Mouse (Mus musculus) intestine, embryonic 16.5 days (tissue): ENCODE results near the gene Clcn7. TPM values are rescaled to one million over a fixed set of nuclear protein-coding genes. Genes with fewer than 3 reads are reported as not detected.
A peak's percentile ranks its signal among the peaks of the same experiment; 100 is the strongest.

Experiments
- ATAC-seq: fragments of 200-750 bp; cut with Nextera tagmentation; 2 replicates; pipeline ENCODE4 v1.8.0; 2017; ENCODE audit warnings: moderate TSS enrichment, moderate library complexity
- H3K27ac ChIP-seq: fragments of 300-500 bp; sonication (generic); 2 replicates; pipeline ENCODE4 v1.5.1; 2014; ENCODE audit warnings: mild to moderate bottlenecking, low read length
- H3K27me3 ChIP-seq: fragments of 300-500 bp; sonication (generic); replicated peaks from 2 replicates; pipeline ENCODE4 v1.6.1; 2014; ENCODE audit warnings: low read length, control low read depth, mixed read lengths; ENCODE audit not compliant: control insufficient read depth, insufficient read depth
- H3K36me3 ChIP-seq: fragments of 300-500 bp; sonication (generic); 2 replicates; pipeline ENCODE4 v1.6.1; 2014; ENCODE audit warnings: low read length, control low read depth; ENCODE audit not compliant: control insufficient read depth, insufficient read depth
- H3K4me1 ChIP-seq: fragments of 300-500 bp; sonication (generic); 2 replicates; pipeline ENCODE4 v1.6.1; 2014; ENCODE audit warnings: low read length, control low read depth, mixed read lengths; ENCODE audit not compliant: control insufficient read depth, insufficient read depth
- H3K4me2 ChIP-seq: fragments of 300-500 bp; sonication (generic); 2 replicates; pipeline ENCODE4 v1.6.1; 2014; ENCODE audit warnings: low read depth, low read length, control low read depth
- H3K4me3 ChIP-seq: fragments of 300-500 bp; sonication (generic); 2 replicates; pipeline ENCODE4 v1.5.1; 2014; ENCODE audit warnings: mild to moderate bottlenecking, low read length
- H3K9ac ChIP-seq: fragments of 300-500 bp; sonication (generic); 2 replicates; pipeline ENCODE4 v1.6.1; 2014; ENCODE audit warnings: low read depth, low read length
- H3K9me3 ChIP-seq: fragments of 300-500 bp; sonication (generic); 2 replicates; pipeline ENCODE4 v1.6.1; 2016; ENCODE audit warnings: low read length, control low read depth; ENCODE audit not compliant: control insufficient read depth
- WGBS: fragments of 180-500 bp; shearing (Covaris S2); extraction: QIAGEN DNeasy Blood & Tissue Kit; methylation state at CpG from one replicate; pipeline ENCODE4 v1.1.7; 2014; 5-methylcytosine and 5-hydroxymethylcytosine counted together
- polyA plus RNA-seq: library from polyadenylated mRNA; unstranded; fragments of >200 nt; fragmentation: Nextera tagmentation; extraction: Ambion mirVana; gene quantifications from 2 replicates; pipeline ENCODE4 v1.2.1, GENCODE M21; 2015

The Clcn7 gene
- 21.8 and 23.5 TPM in 2 replicates for polyA plus RNA-seq

DNA sequence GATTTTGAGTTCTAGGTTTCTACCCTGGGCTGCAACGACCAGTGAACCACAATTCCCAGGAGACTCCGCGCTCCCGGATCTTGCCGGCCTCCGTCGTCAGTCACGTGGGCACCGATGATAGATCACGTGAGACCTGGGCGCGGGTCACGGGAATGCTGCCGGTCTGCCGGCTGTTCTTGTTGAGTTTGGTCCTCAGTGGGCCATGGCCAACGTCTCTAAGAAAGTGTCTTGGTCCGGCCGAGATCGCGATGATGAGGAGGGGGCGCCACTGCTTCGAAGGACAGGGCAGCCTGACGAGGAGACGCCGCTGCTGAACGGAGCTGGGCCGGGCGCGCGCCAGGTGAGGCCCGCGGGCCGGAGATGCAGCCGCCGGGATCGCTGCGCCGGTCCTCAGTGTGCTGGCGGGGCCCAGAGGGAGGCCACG is at the start of gene Clcn7:
TSS of gene Clcn7 (plus strand) at position 117 of the 424 bp plus-strand sequence.
- Histone ChIP-seq H3K27ac (no peak within 1 kb of the TSS), H3K4me1 (peaks cover 11% of the 10 kb centered on the region), H3K27me3 (no peaks in the 10 kb centered on the region), H3K36me3 (no peaks in the 10 kb centered on the region), H3K4me2 (peak within 1 kb of the TSS; percentile 77), H3K4me3 (peak within 1 kb of the TSS; percentile 92), H3K9me3 (no peaks in the 10 kb centered on the region), H3K9ac (peak within 1 kb of the TSS; percentile 85)
- WGBS = under 1% methylated on average over 40 of the region's 40 CpGs
- peak; percentile 97 for ATAC-seq

DNA sequence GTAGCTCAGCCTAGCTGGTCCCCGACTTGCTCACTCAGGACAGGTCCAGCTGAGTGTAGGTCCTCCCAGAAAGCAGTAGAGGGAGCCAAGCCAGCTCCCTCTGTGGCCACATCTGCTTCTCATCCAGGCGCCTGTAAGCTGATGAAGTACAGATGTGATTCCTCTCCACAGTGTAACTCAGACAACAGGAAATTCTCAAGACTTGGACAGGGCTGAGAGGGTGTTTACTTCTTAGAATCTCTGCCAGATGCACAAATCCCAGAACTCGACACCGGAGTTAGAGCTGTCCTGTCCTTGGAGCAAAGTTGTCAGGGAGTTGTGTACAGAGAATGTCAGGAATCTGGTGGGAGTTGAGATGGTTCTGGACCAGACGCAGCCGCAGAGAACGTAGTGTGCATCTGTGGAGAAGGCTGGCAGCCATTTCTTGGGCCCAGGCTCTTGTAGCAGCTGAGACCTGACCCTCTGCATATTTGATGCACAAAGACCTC is 49.7 kb upstream of the Clcn7 start, which contains the start of gene Tmem204:
TSS of gene Tmem204 (minus strand) at position 148 of the 488 bp plus-strand sequence.
- Histone ChIP-seq H3K4me3 (no peak within 1 kb of the TSS), H3K27me3 (no peaks in the 10 kb centered on the region), H3K9me3 (no peaks in the 10 kb centered on the region), H3K36me3 (no peaks in the 10 kb centered on the region), H3K4me2 (peak within 1 kb of the TSS; percentile 20), H3K4me1 (peaks cover 30% of the 10 kb centered on the region), H3K9ac (peak within 1 kb of the TSS; percentile 33; the same call in 1 of the 2 replicates), H3K27ac (peak within 1 kb of the TSS; percentile 98)
- ATAC-seq = peak; percentile 87
- 32% methylated on average over 7 of the region's 7 CpGs for WGBS

DNA sequence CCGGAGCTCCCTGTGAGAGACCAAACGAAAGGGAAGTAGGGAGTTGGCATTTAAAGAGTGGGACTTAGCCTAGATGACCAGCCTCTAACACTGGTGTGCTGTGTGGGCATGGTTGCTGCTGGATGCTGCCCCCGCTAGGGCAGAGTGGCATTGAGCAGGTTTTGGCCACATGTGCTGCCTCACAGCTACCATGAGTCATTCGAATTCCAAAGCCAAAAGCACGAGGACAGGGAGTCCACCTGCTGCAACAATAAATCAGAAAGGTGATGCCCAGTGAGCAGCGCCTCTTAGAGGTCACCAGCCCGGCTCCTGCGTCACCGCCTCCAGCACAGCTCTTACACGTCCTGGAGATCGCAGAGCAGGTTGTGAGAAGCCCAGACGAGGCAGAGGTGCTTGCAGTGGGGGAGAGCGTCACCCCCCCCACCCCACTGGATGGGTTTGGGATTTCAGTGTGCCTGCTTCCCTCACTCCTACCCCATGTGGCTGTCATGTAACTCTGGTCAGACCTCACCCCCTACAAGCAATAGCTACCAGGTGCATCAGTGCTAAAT is 48.3 kb upstream of the Clcn7 start:
- Histone ChIP-seq H3K4me3 (no peak overlapping the region), H3K27me3 (no peaks in the 10 kb centered on the region), H3K36me3 (no peaks in the 10 kb centered on the region), H3K27ac (peak overlapping the region; percentile 98), H3K9me3 (no peaks in the 10 kb centered on the region), H3K9ac (no peak overlapping the region), H3K4me1 (peaks cover 29% of the 10 kb centered on the region), H3K4me2 (no peak overlapping the region)
- 74% methylated on average over 13 of the region's 13 CpGs for WGBS
- no peak for ATAC-seq

DNA sequence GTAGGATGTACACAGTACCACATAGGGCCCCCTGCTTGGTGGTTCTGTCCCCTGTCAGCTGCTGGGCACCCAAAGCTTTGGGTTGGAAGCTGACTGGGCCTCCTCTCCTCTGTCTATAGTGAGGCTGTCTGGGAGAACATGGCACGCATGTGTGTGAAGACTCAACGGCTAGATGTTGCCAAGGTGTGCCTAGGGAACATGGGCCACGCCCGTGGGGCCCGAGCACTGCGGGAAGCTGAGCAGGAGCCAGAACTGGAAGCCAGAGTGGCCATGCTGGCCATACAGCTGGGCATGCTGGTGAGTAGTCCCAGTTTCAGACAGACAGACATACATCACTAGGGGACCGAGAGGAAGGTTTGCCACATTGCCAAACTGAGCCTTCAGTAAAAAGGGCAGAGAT is 46.5 kb upstream of the Clcn7 start:
- H3K9ac ChIP-seq = no peak overlapping the region
- no peaks in the 10 kb centered on the region for H3K36me3 ChIP-seq
- H3K4me3 ChIP-seq = no peak overlapping the region
- no peak overlapping the region for H3K4me2 ChIP-seq
- H3K4me1 ChIP-seq = peaks cover 24% of the 10 kb centered on the region
- WGBS = 85% methylated on average over 7 of the region's 7 CpGs
- no peaks in the 10 kb centered on the region for H3K9me3 ChIP-seq
- no peak for ATAC-seq
- H3K27me3 ChIP-seq = no peaks in the 10 kb centered on the region
- H3K27ac ChIP-seq = no peak overlapping the region

DNA sequence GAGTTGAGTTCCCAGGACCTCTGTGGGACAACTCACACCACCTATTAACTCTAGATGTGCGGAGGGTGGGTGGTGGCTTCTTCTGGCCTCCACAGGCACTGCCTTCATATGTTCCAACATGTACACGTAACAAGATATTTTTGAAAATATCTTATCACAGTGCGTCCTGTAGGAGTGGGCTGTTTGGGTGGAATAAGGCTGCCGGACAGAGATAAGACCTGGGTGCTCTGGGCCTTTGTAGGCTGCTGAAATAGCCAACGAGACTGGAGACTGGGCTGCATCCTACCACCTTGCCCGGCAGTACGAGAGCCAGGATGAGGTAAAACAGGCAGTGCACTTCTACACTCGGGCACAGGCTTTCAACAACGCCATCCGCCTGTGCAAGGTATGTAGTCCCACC is 44.0 kb upstream of the Clcn7 start:
- Histone ChIP-seq H3K9me3 (no peaks in the 10 kb centered on the region), H3K4me1 (peaks cover 5% of the 10 kb centered on the region), H3K27me3 (no peaks in the 10 kb centered on the region), H3K36me3 (no peaks in the 10 kb centered on the region), H3K4me3 (no peak overlapping the region), H3K4me2 (no peak overlapping the region), H3K27ac (no peak overlapping the region), H3K9ac (no peak overlapping the region)
- 89% methylated on average over 10 of the region's 10 CpGs for WGBS
- ATAC-seq = peak; percentile 70

DNA sequence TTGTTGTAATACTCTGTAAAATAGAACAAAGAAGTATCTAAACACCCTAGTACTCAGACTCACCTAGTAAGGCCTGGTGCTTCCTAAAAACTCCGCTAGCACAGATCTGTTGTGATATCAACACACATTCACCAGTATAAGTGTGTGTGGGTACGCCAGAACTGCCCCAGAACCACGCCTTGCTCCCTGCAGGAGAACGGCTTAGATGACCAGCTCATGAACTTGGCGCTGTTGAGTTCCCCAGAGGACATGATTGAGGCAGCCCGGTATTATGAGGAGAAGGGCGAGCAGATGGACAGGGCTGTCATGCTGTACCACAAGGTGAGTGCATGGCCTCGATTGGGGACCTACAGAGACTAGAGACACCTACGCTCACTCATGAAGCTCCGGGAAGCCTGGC is 42.7 kb upstream of the Clcn7 start:
- Histone ChIP-seq H3K9me3 (no peaks in the 10 kb centered on the region), H3K27me3 (no peaks in the 10 kb centered on the region), H3K4me1 (no peaks in the 10 kb centered on the region), H3K4me3 (no peak overlapping the region), H3K36me3 (no peaks in the 10 kb centered on the region), H3K9ac (no peak overlapping the region), H3K27ac (no peak overlapping the region), H3K4me2 (no peak overlapping the region)
- no peak for ATAC-seq
- 93% methylated on average over 10 of the region's 10 CpGs for WGBS

DNA sequence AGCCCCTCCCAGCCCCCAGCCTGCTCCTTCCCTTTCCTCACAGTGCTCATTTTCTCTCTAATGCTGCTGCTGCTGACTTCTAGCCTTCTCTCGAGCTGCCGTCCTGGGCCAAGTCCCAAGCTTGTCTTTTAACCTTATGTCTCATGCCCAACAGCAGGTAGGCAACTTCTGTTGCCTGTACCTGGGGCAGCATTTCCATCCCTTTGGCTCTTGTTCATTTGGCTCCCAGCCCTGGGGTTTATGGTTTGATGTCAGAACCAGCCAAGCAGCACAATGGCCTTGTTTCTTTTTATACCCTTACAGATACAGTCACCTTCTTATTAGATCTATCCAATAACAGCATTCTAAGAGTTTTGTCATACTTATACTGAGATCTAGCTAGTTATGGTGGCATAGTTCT is 37.0 kb upstream of the Clcn7 start:
- ATAC-seq = no peak
- Histone ChIP-seq H3K4me3 (no peak overlapping the region), H3K4me1 (no peaks in the 10 kb centered on the region), H3K27me3 (no peaks in the 10 kb centered on the region), H3K36me3 (peaks cover 4% of the 10 kb centered on the region; the same call in 1 of the 2 replicates), H3K9me3 (no peaks in the 10 kb centered on the region), H3K27ac (no peak overlapping the region), H3K4me2 (no peak overlapping the region), H3K9ac (no peak overlapping the region)
- 85% methylated on average over 2 of the region's 2 CpGs for WGBS

DNA sequence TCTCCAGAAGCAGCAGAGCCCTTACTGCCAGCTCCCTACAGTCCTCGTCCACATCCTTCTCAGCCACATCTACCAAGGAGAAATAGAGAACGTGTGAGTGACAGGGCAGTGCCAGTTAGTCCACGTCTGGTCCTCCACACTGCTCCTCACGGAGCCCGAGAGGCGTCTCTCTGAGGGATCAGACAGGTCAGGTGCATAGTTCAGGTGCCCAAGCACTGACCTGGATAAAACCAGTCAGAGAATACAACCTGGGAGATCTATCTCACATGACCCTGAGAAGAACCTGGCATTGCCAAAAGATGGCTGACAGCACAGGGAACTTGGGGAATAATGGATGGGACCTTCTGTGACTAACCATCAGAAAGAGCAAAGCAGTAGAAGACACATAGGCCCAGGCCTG is 33.1 kb upstream of the Clcn7 start:
- no peak overlapping the region for H3K4me2 ChIP-seq
- H3K27ac ChIP-seq = no peak overlapping the region
- no peaks in the 10 kb centered on the region for H3K27me3 ChIP-seq
- no peak overlapping the region for H3K4me3 ChIP-seq
- H3K4me1 ChIP-seq = no peaks in the 10 kb centered on the region
- peaks cover 10% of the 10 kb centered on the region for H3K36me3 ChIP-seq
- 90% methylated on average over 6 of the region's 6 CpGs for WGBS
- H3K9ac ChIP-seq = no peak overlapping the region
- no peaks in the 10 kb centered on the region for H3K9me3 ChIP-seq
- no peak for ATAC-seq

DNA sequence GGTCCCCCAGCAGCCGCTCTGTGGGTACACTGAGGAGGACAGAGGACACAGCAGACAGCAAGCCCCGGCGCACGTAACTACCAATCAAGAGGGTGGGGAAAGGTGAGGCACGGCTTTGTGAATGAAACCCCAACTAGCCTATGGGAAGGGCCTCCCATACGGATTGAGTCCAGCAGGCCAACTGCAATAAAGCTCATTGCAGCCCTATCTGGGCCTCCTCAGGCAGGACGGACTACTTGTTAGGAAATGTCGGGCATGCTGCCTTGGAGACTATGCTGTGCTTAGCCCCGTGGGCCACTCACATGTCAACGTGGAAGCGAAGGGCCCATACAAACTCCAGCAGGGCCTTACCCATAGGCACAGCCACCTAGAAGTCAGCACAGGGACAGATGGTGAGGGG is 31.9 kb upstream of the Clcn7 start:
- Histone ChIP-seq H3K4me3 (no peak overlapping the region), H3K9me3 (no peaks in the 10 kb centered on the region), H3K27me3 (no peaks in the 10 kb centered on the region), H3K27ac (no peak overlapping the region), H3K36me3 (peaks cover 14% of the 10 kb centered on the region), H3K4me1 (no peaks in the 10 kb centered on the region), H3K4me2 (no peak overlapping the region), H3K9ac (no peak overlapping the region)
- 92% methylated on average over 11 of the region's 11 CpGs for WGBS
- peak; percentile 50; the same call in 1 of the 2 replicates for ATAC-seq

DNA sequence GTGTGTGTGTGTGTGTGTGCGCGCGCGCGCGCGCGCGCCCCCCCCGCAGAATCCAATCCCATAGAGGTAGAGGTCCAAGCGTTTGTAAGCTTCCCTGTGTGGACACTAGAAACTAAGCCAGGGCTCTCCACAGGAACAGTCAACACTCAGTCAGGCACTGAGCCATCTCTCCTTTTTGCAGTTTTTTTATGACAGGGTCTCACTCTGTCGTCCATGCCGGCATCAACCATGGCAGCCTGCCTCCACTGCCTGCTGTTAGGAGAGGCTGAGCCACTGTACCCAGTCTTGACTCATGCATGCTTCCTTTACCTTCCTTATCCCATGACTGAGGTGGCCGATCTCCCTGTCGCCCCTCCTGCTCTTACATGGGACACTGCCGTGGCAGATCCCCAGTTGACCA is 25.4 kb upstream of the Clcn7 start:
- ATAC-seq = no peak
- H3K27ac ChIP-seq = no peak overlapping the region
- H3K4me3 ChIP-seq = no peak overlapping the region
- peaks cover 11% of the 10 kb centered on the region for H3K36me3 ChIP-seq
- H3K9me3 ChIP-seq = no peaks in the 10 kb centered on the region
- H3K27me3 ChIP-seq = no peaks in the 10 kb centered on the region
- H3K4me2 ChIP-seq = no peak overlapping the region
- no peaks in the 10 kb centered on the region for H3K4me1 ChIP-seq
- H3K9ac ChIP-seq = no peak overlapping the region
- WGBS = 89% methylated on average over 12 of the region's 16 CpGs
